Mouse (Mus musculus) G1E-ER4 (cell line): Measurements from ENCODE around the gene 9930111J21Rik2. TPM values are rescaled to one million over a fixed set of nuclear protein-coding genes. Genes with fewer than 3 reads are reported as not detected.
"Not testable (repeated sequence)": the region's sequence is repeated elsewhere in the genome, so short reads cannot be mapped to it uniquely, and the experiment has no call there.

ENCODE experiments used
- GATA1 ChIP-seq: IDR thresholded peaks from one replicate; pipeline ENCODE4 v1.8.0; 2012; ENCODE audit warnings: low read length, inconsistent platforms
- polyA plus RNA-seq: library from polyadenylated mRNA; stranded (reverse); fragments of >175 nt; gene quantifications from 2 replicates; pipeline ENCODE4 v1.2.3, GENCODE M21; 2012

The 9930111J21Rik2 gene
- 0.01 and 0.02 TPM in 2 replicates for polyA plus RNA-seq

DNA sequence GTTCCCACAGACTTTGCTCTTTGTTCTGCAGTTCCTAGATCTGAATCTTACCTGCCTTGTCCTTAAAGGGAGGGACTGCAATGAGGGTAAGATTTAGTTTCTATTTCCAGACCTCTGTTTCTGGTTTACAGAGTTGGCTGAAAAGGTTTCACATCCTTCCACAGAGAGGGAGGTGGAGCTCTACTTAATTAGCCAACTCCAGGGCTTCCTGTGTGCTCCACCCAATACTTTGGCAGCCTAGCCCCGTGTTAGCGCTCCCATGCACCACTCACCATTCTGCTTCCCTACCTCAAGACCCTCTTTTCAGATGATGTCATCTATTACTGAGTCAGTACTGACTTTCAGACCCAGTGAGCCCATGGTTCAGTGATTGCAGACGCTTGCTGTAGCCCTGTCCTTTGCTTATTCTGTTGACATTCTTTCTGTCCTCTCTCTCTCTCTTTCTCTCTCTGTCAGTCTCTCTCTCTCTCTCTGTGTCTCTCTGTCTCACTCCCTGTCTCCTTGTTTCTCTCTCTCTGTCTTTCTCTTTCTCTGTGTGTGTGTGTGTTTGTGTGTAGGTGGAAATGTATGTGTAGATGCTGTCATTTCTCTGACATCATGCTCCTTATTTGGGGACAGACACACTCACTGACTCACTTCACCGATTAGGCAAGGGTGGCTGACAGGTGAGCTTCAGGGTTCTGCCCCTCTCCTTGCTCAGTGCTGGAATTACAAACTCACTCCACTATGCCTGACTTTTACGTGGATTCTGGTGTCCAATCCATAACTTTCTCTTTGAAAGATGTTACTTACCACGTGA lies at the start of gene 9930111J21Rik2:
TSS of gene 9930111J21Rik2 (minus strand) at position 150 of the 799 bp plus-strand sequence.
- TF ChIP-seq GATA1, result not testable (repeated sequence)

DNA sequence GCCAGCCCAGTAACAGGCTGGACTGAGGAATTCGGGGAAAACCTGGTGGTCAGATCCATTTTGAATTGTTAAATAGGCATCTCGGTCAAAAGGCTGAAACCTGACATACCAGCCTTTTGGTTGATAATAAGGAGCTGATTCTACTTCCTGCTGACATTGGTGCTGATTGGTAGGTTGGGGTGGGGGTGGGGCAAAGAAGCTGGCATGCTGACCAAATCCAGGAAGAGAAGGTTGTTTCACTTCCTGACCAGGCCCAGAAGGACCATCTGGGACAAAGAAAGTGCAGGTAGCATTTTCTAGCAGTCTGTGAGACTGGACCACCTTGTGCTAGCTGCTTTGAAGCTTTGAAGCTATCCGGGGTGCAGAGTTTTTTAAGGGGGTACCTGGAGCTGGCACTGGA lies 49.4 kb upstream of the 9930111J21Rik2 start:
- no peak for TF ChIP-seq GATA1

DNA sequence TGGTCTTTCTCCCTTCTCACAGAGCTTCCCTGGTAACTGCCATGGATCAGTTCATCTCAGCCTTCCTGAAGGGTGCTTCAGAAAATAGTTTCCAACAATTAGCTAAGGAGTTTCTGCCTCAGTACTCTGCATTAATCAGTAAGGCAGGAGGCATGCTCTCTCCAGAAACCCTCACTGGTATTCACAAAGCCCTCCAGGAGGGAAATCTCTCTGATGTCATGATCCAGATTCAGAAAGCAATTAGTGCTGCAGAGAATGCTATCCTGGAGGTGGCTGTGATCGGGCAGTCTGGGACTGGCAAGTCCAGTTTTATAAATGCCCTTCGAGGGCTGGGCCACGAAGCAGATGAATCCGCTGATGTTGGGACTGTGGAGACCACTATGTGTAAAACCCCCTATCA lies 44.3 kb upstream of the 9930111J21Rik2 start:
- no peak for TF ChIP-seq GATA1

DNA sequence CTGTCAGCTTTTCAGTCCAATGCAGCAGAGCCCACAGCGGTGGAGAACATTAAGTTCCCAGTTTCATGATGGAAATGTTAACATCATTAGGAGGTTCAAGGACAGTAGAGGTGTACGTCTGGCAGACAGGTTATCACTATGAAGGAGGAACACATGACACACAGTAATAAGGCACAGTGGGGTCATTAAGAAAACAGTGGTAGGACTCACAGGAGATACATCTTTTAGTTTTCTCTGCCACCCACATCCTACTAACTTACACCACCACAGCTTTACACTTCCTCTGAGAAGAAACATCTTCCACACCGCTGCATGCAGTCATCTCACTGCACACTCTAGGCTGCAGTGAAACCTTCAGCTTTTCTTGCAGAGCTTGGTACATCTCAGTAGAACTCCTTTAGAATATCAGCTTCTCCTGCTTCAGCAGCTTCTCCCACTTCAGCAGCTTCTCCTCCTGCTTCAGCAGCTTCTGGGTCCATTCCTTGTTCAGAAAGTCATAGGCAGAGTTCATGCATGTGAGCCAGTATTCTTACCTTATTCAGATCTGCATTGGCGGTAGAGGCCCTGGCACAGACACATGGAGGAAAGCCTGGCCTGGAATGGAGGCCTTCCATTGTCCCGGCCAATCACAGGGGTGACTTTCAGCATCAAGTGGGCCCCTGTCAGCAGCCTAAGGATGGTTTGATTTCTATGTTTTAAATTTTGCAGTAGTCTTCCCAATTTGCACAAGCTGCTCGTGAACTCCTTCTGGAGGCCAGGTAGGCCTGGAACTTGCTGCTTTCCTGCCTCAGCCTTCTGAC lies 43.0 kb upstream of the 9930111J21Rik2 start:
- no peak for TF ChIP-seq GATA1

DNA sequence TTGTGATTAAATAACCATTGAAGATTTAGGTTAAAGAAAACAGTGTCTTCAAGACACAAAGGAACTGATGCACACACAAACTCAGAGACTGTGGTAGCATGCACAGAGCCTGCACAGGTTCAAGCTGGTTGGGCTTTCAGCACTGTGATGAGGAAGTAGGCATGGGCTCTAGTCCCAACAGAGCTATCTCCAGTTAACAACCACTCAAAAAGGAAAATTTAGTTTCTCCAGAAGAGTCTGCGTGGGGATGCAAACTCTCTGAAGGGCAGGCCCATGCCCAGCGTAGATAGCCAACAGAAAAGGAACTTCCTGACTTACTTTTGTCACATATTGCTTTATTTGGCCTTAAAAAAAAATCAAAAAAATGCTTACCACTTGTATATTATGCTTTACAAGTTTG lies 41.7 kb upstream of the 9930111J21Rik2 start:
- TF ChIP-seq GATA1, result no peak

DNA sequence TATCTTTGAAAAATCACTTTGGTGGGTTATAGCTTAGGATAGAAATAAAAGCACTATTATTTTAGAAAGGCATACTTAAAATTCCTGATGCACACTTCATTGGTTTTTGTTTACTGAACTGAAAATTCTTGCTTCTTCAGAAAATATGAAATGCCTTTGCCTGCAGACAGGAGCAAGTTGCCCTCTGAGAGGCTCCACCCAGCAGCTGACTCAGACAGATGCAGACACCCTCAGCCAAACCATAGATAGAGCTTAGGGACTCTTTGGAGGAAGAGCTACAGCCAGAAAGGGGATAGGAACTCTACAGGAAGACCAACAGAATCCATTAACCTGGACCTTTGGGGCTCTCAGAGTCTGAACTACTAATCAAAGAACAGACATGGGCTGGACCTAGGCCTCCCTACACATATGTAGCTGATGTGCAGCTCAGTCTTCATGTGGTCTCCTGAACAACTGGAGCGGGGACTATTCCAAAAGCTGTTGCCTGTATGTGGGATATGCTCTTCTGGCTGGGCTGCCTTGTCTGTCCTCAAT lies 41.1 kb upstream of the 9930111J21Rik2 start:
- TF ChIP-seq GATA1, result no peak

DNA sequence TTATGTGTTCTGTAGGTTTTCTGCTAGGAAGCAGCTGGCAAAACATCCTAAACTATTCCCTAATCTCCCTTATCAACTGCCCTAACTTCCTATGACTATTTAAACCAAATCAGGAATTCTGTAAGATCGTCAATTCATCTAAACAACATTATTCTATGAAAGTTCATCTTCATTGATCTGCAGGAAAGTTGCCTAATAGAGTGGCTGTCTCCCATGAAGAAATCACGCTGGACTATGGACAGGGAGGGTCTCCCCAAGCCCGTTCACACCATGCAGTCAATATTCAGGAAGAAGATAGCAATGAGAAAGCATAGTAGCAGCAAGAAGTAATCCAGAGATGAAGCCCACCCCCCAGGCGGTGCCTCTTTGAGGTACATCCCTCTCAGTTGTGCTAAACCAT lies 40.1 kb upstream of the 9930111J21Rik2 start:
- no peak for TF ChIP-seq GATA1

DNA sequence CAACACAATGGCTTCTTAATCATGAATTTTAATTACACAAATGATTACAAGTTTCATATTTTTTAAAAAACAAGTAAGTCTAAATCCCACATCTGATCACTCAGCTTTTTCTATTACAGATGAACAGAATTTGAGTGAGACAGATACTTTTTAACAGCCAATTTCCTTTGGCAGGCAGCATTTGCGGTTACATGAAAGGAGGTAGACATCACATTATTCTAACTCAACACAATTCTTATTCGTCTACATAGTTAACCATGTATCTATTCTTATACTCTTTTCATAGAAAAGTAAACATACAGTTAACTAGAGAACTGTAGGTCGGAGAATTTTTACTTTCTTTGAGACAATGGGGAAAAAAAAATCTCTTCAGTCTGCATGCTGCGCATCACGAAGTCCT lies 39.5 kb upstream of the 9930111J21Rik2 start:
- TF ChIP-seq GATA1, result no peak

DNA sequence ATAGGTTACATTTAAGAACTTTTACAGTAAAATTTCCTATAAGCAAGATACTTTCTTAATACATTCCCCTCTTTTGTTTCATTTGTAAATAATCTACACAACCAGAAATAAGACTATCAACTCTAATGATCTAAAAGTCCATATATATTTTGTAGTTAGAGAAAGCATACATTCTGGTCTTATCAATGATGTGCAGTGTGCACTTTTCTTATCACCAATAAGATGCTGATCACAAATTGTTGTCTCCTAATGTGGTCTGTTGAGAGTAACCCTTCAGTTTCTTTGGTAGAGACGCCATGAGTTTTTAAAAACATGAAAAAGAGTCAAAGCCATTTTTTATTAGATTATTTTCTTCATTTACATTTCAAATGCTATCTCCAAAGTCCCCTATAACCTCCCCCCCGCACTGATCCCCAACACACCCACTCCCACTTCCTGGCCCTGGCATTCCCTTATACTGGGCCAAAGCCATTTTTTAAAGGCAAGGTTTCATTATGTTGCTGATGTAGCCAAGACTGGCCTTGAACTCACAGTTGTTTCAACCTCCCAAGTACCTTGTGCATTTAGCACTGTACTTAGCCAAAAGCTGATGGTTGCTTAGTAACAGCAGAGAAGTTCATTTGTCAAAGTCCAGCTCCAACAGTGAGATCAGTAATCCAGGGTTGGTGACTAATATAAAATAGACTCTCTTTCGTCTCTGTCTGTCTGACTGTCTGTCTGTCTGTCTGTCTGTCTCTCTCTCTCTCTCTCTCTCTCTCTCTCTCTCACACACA lies 38.9 kb upstream of the 9930111J21Rik2 start:
- TF ChIP-seq GATA1, result peak; percentile 31

DNA sequence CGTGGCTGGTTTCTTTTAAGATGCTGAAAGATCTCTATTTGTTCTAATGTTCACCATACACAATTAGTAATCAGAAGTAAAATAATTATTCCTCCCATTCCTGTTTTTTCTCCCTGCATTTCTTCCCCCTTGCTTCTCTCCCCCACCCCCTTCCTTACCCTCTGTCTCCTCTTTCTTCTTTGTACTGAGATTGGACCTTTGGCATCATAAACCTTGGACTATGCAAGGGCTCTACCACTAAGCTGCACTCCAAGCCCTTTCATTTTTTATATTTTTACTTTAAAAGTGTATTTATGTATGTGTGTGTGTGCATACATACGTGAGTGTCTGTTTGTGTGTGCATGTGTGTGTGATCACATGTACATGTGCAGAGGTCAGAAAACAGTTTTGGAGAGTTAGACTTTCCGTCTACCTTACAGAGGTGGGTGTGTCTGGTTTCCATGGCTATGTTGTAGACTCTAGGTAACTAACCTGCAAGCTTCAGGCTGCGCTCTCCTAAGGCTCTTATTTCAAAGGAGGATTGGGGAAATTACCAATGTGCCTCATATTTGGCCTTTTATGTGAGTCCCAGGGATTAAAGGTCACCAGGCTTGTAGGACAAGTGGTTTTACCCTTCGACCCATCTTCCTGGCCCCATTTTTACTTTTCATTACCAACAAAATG lies 38.1 kb upstream of the 9930111J21Rik2 start:
- TF ChIP-seq GATA1, result no peak

DNA sequence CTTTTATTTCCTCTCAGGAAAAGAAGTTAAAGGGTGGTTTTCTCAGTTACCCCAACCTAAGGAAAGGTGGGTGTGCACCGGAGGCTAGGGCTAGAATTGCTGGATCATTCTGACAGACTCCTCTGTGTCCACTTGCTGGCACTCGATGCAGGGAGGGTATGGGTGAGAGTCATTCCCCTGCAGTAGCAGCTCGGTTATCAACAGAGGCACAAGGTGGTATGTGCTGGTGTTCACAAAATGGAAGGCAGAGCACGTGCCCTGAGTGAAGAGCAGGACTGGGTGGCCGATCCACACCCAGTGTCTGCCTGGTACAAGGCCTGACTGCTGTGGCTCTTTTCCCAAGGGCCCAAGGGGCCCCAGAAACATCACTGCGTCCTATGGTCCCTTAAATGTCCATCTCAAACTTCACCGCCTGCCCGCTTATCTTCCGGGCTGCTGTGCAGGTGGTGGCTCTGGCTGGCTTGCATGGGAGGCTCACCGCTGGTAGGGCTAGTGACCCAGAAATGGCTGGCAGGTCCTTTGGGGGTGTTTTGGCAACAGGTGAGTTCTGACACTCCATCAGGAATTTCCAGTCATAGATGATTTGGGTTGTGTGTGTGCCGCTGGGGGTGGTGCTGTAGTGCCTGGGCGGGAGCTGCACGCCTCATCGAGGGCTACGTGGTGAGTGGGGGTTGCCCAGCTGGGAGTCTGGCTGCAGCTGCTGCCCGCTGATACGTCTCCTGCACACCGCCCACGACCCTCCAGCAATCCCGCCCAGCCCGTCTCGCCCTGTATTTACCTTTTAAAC lies 37.0 kb upstream of the 9930111J21Rik2 start:
- TF ChIP-seq GATA1, result no peak

DNA sequence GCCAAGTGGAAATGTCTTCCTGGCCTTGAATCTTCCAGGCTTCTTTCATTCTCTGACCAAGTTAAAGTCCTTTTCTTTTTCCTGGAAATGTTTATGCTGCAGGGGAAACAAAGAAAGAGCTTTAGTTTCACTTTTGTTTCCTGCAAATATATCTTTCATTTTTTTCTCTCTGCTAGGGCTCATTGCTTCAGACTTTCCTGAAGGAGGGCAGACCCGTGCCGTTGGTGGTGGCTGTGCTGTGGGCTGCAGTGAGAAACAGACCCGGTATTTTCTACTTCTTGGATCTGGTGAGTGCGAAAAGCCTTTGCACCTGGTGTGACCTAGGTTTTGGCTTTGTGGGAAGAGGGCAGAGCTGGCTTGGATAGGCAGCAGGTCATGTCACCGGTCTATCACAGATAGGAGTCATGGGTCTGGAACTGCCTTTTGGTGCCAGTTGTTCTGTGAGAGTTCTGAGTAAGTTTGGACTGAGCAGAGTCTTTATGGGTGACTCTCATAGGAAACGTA lies 35.9 kb upstream of the 9930111J21Rik2 start:
- TF ChIP-seq GATA1, result no peak

DNA sequence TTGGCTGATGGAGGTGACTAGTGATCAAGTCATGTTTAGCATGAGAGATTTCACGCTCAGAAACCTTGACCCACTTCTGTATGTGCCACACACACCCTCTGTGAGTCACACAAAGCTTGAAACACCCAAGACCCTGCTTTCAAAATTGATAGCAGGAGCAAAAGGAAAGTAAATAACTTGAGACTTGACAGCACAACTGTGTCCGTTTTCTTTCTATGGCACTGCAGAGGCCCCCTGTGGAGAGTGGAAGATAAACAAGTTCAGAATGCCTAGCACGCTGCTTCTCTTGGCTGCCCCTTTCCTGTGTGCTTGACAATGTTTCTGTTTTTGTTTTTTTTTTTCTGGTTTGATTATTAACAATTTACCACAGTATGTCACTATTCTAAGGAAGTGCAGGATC lies 33.8 kb upstream of the 9930111J21Rik2 start:
- TF ChIP-seq GATA1, result no peak

DNA sequence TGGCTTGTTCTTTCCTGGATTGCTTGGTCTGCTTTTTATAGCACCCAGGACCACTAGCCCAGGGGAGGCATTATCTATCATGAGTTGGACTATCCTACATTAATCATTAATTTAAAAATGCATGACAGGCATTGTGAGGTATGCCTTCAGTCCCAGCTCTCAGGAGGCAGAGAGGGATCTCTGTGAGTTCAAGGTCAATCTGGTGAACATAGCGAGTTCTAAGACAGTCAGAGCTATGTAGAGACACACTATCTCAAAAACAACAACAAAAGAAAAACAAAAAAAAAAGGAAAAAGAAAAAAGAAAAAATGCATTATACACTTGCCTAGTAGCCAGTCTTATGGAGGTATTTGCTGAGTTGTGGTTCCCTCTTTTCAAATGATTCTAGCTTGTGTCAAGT lies 33.3 kb upstream of the 9930111J21Rik2 start:
- no peak for TF ChIP-seq GATA1
